Mouse (Mus musculus) monocyte, adult 2 months (primary cell): ENCODE results near the gene Aifm3.
"Not testable (repeated sequence)": the region's sequence is repeated elsewhere in the genome, so short reads cannot be mapped to it uniquely, and the experiment has no call there.

Source experiments
- DNase-seq, 2 experiments: peaks; one replicate each; pipeline ENCODE4 v3.0.0; 2022; ENCODE audit warnings: low spot score in 2 of 2, low read depth in 1 of 2

Aifm3 gene

GRCm38 (mm10) chr16:17552837-17553236, 63.4 kb downstream of the Aifm3 start:
- no peak for DNase-seq

GRCm38 (mm10) chr16:17553910-17554685, 64.7 kb downstream of the Aifm3 start:
- DNase-seq, result no peak

DNA sequence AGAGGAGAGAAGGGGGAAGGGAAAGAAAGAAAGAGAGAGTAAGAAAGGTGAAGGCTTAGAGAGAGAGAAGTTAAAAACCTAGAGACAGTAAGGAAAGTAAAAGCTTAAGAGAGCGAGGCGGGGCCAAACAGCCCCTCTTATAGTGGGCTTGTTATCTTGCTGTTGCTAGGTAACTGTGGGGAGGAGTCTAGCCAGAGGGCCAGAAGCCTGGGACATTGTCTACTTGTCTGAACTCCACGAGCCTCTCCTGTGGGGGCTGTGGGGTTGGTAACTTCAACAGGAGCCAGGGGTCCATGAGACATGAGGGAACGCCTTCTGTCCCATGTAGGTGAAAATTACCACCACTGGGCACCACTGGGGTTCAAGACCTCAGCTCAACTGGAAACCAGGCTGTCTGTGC, 65.3 kb downstream of the Aifm3 start:
- DNase-seq, result not testable (repeated sequence)

DNA sequence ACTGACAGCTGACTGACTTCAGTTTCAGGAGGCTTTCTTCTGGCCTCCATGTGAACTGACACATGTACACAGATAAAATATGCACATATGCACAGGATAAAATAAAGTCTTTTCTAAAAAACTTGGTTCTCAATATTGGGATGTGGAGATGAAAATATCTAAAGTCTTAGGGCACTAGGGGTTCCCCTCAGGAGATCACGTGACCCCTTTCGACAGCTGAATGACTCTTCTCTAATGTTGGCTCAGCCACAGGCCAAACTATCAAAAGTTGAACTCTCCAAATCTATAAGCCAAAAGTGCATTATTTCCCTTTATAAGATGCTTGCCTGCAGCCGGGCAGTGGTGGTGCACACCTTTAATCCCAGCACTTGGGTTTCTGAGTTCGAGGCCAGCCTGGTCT, 66.8 kb downstream of the Aifm3 start:
- DNase-seq, result no peak

DNA sequence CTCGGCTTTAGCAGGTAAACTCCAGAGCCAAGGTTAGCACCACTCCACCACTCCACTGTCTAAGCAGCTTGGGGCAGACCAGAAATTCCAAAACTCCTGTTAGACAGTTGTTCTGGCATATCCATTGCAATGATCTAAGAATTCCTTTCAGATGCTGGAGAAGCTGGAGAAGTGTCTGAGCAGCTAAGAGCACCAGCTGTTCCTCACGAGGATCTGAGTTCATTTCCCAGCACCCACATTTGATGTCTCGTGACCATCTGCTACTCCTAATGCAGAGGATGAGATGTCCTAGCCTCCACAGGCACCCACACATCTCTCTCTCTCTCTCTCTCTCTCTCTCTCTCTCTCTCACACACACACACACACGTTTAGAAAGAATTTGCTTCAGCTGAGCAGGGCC, 67.5 kb downstream of the Aifm3 start:
- DNase-seq, result no peak
